ENCODE assay signal across 31 mouse cellular contexts in the genomic region with DNA sequence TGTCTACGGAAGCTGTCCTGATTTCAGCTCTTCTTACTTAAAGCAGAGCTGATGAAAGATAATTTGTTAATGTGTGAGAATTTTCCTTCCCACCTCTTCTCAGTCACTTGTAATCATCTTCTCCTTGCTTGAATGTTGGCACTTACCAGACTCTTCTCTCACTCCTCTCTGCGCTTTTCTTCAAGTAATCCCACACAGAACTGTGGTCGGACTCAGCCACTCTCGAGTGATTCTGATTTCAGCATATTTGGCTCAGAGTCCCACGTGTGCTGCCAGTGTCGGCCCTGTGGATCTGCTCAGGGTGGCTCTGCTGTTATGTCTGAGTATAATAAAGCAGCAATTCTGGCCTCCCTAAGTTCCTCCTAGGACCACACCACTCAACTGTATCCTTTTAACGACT. TPM values are rescaled to one million over a fixed set of nuclear protein-coding genes. Genes with fewer than 3 reads are reported as not detected.
"Had no signal": no experiment of that assay in that cellular context is flagged by ENCODE, and none has a peak within 500 bp of the region (broad histone marks: within the 10 kb centered on the region; RNA-seq: fewer than 3 reads in every experiment).

No protein-coding gene starts in this region.

- H3K27me3 ChIP-seq: hindbrain, embryonic 12.5 days; intestine, embryonic 15.5 days; kidney, embryonic 15.5 days had no signal

- H3K9ac ChIP-seq: heart, embryonic 13.5 days; heart, embryonic 15.5 days; hindbrain, embryonic 12.5 days; hindbrain, embryonic 14.5 days; intestine, embryonic 15.5 days; kidney, embryonic 15.5 days; limb, embryonic 13.5 days; limb, embryonic 15.5 days; liver, embryonic 12.5 days; liver, embryonic 14.5 days had no signal

- H3K9me3 ChIP-seq: heart, embryonic 13.5 days; heart, embryonic 15.5 days; hindbrain, embryonic 10.5 days; hindbrain, embryonic 12.5 days; intestine, embryonic 15.5 days; kidney, embryonic 15.5 days; limb, embryonic 13.5 days; limb, embryonic 15.5 days; liver, embryonic 12.5 days had no signal

- H3K27ac ChIP-seq: gastrocnemius, adult 2 months; heart, adult 2 months; heart, embryonic 13.5 days; heart, embryonic 15.5 days; hindbrain, embryonic 10.5 days; hindbrain, embryonic 12.5 days; hindbrain, embryonic 14.5 days; intestine, embryonic 15.5 days; kidney, embryonic 15.5 days; kidney, postnatal 0 days; limb, embryonic 13.5 days; limb, embryonic 15.5 days; liver, embryonic 12.5 days; liver, embryonic 14.5 days had no signal

- H3K36me3 ChIP-seq: heart, embryonic 13.5 days; heart, embryonic 15.5 days; hindbrain, embryonic 10.5 days; hindbrain, embryonic 12.5 days; intestine, embryonic 15.5 days; kidney, embryonic 15.5 days; limb, embryonic 13.5 days; limb, embryonic 15.5 days; liver, embryonic 12.5 days had no signal

- H3K4me2 ChIP-seq: heart, embryonic 11.5 days; heart, embryonic 13.5 days; heart, embryonic 15.5 days; hindbrain, embryonic 12.5 days; hindbrain, embryonic 14.5 days; intestine, embryonic 15.5 days; kidney, embryonic 15.5 days; limb, embryonic 13.5 days; limb, embryonic 15.5 days; liver, embryonic 12.5 days had no signal

- ATAC-seq: hindbrain, embryonic 16.5 days; inflammation-experienced regulatory T-cells, adult 6 months; intestine, embryonic 15.5 days; liver, embryonic 12.5 days had no signal

- H3K4me3 ChIP-seq: gastrocnemius, adult 2 months; heart, adult 2 months; heart, embryonic 13.5 days; heart, embryonic 15.5 days; hindbrain, embryonic 10.5 days; hindbrain, embryonic 12.5 days; intestine, embryonic 15.5 days; kidney, embryonic 15.5 days; limb, embryonic 13.5 days; limb, embryonic 15.5 days; liver, embryonic 12.5 days had no signal

- DNase-seq: gastrocnemius, adult 2 months; gastrocnemius, postnatal 10 days; gastrocnemius, postnatal 25 days; heart, adult 2 months; heart, postnatal 4 days; kidney, adult 11 months; kidney, adult 2 months; kidney, adult 9 months; kidney, postnatal 14 days; kidney, postnatal 36 days; layer of hippocampus, adult 9-11 months; layer of hippocampus, postnatal 36 days; left cerebral cortex, postnatal 4 days had no signal

- H3K4me1 ChIP-seq: heart, embryonic 13.5 days; heart, embryonic 15.5 days; hindbrain, embryonic 10.5 days; hindbrain, embryonic 12.5 days; intestine, embryonic 15.5 days; kidney, embryonic 15.5 days; limb, embryonic 13.5 days; limb, embryonic 15.5 days; liver, embryonic 12.5 days had no signal

RNA-seq across cellular contexts. Expression of a gene that starts 29.5 kb away (rescaled TPM):
- polyA plus RNA-seq: heart, embryonic 11.5 days; hindbrain, embryonic 10.5 days; hindbrain, embryonic 12.5 days; hindbrain, embryonic 14.5 days; hindbrain, embryonic 16.5 days; inflammation-experienced regulatory T-cells, adult 6 months; intestine, embryonic 15.5 days; kidney, embryonic 15.5 days; kidney, postnatal 0 days; large intestine, adult 2 months; limb, embryonic 11.5 days; liver, adult 2 months; liver, embryonic 12.5 days had no signal
